Mouse (Mus musculus) testis, postnatal 14 days (tissue): ENCODE measurements around the gene Lyz2.
"Not testable (repeated sequence)": the region's sequence is repeated elsewhere in the genome, so short reads cannot be mapped to it uniquely, and the experiment has no call there.

ENCODE experiments used
- DNase-seq: peaks from one replicate; pipeline ENCODE4 v3.0.0; 2021; ENCODE audit warnings: low spot score

Gene Lyz2

GRCm38 (mm10) chr10:117284578-117285520 lies 2.7 kb upstream of the Lyz2 start:
- DNase-seq = no peak

GRCm38 (mm10) chr10:117283871-117284577 lies 1.9 kb upstream of the Lyz2 start:
- no peak for DNase-seq

GRCm38 (mm10) chr10:117283196-117283595 lies 1.1 kb upstream of the Lyz2 start:
- DNase-seq = not testable (repeated sequence)

- no peak for DNase-seq
These were observed 430 bp upstream of the Lyz2 start for GRCm38 (mm10) chr10:117282551-117282950.

GRCm38 (mm10) chr10:117281381-117281920 lies 670 bp downstream of the Lyz2 start:
- no peak for DNase-seq

GRCm38 (mm10) chr10:117280000-117280399 lies 2.1 kb downstream of the Lyz2 start:
- DNase-seq = no peak

- DNase-seq = not testable (repeated sequence)
These were observed 3.6 kb downstream of the Lyz2 start for GRCm38 (mm10) chr10:117278510-117278909.

- DNase-seq = not testable (repeated sequence)
These were observed 4.3 kb downstream of the Lyz2 start for GRCm38 (mm10) chr10:117277779-117278178.

GRCm38 (mm10) chr10:117275681-117276369 lies 6.3 kb downstream of the Lyz2 start:
- peak; percentile 27 for DNase-seq

- DNase-seq = not testable (repeated sequence)
These were observed 7.5 kb downstream of the Lyz2 start for GRCm38 (mm10) chr10:117274645-117275044.

- DNase-seq = no peak
These were observed 10.1 kb downstream of the Lyz2 start for GRCm38 (mm10) chr10:117272023-117272422.

- DNase-seq = no peak
These were observed 22.3 kb downstream of the Lyz2 start for GRCm38 (mm10) chr10:117259870-117260269.

- DNase-seq = no peak
These were observed 43.5 kb downstream of the Lyz2 start, which contains the start of gene 9530003J23Rik for GRCm38 (mm10) chr10:117238603-117239002. TSS of gene 9530003J23Rik (minus strand) at chr10:117238703.

- no peak for DNase-seq
These were observed 46.3 kb downstream of the Lyz2 start for GRCm38 (mm10) chr10:117235866-117236265.

- DNase-seq = no peak
These were observed 47.3 kb downstream of the Lyz2 start for GRCm38 (mm10) chr10:117234825-117235224.

GRCm38 (mm10) chr10:117229826-117230225 lies 52.3 kb downstream of the Lyz2 start:
- peak; percentile 60 for DNase-seq
